Mouse (Mus musculus) cortical plate, adult 2 months (tissue): ENCODE data around the gene Fzd5. TPM values are rescaled to one million over a fixed set of nuclear protein-coding genes. Genes with fewer than 3 reads are reported as not detected.

ENCODE experiments used
- H3K27ac ChIP-seq: fragments of 200-500 bp; 2 replicates; pipeline ENCODE4 v1.5.1; 2012; ENCODE audit warnings: low read length, control low read depth, inconsistent platforms; ENCODE audit not compliant: insufficient read depth
- H3K4me1 ChIP-seq: fragments of 200-500 bp; 2 replicates; pipeline ENCODE4 v1.6.1; 2011; ENCODE audit warnings: low read length; ENCODE audit not compliant: control insufficient read depth, insufficient read depth
- H3K4me3 ChIP-seq: fragments of 200-500 bp; 2 replicates; pipeline ENCODE4 v1.5.1; 2011; ENCODE audit warnings: mild to moderate bottlenecking, low read length, control low read depth; ENCODE audit not compliant: insufficient read depth
- CTCF ChIP-seq: fragments of 200-500 bp; IDR thresholded peaks from 2 replicates; pipeline ENCODE4 v1.5.1; 2011; ENCODE audit warnings: mild to moderate bottlenecking, control low read depth, low read length; ENCODE audit not compliant: insufficient read depth; ENCODE audit errors: extremely low read depth
- POLR2A ChIP-seq: fragments of 200-500 bp; IDR thresholded peaks from 2 replicates; pipeline ENCODE4 v1.6.1; 2011; ENCODE audit warnings: mild to moderate bottlenecking, low read length, control low read depth; ENCODE audit not compliant: insufficient read depth; ENCODE audit errors: extremely low read depth
- polyA plus RNA-seq: library from polyadenylated mRNA; depleted of rRNA; stranded (reverse); fragments of >200 nt; gene quantifications from 2 replicates; pipeline ENCODE4 v1.2.3, GENCODE M21; 2012

Fzd5 gene
- polyA plus RNA-seq, 1 experiment: 0.90 TPM

GRCm38 (mm10) chr1:64716589-64717304 is 20.8 kb downstream of the Fzd5 start:
- TF ChIP-seq POLR2A (no peak), CTCF (no peak)
- Histone ChIP-seq H3K27ac (no peak overlapping the region), H3K4me1 (peaks cover 2% of the 10 kb centered on the region; the same call in 1 of the 2 replicates), H3K4me3 (no peak overlapping the region)

DNA sequence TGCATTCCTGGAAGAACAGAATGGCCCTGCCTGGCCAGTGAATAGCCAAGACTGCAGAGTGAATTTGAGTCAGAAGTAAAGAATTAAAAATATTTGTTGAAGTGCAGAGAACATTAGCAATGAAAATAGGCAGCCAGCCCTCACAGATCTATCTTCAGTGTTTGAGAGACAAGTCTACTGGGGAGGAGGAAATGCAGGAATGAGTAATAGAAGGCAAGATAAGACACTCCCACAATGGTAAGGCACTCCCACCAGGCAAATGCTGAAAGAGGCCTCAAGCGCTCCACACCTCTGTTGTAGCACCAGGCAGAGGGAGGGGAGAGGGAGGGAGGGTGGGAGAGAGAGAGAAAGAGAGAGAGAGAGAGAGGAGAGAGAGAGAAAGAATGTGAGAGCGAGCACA is 22.1 kb downstream of the Fzd5 start:
- Histone ChIP-seq H3K4me3 (no peak overlapping the region), H3K27ac (no peak overlapping the region), H3K4me1 (peaks cover 2% of the 10 kb centered on the region; the same call in 1 of the 2 replicates)
- TF ChIP-seq POLR2A: no peak
- TF ChIP-seq CTCF: no peak

- TF ChIP-seq POLR2A: no peak
- no peak for TF ChIP-seq CTCF
- no peak overlapping the region for H3K4me3 ChIP-seq
- H3K4me1 ChIP-seq: no peaks in the 10 kb centered on the region; the same call in 1 of the 2 replicates
- no peak overlapping the region for H3K27ac ChIP-seq
Measured at GRCm38 (mm10) chr1:64712006-64712760, 25.4 kb downstream of the Fzd5 start.

DNA sequence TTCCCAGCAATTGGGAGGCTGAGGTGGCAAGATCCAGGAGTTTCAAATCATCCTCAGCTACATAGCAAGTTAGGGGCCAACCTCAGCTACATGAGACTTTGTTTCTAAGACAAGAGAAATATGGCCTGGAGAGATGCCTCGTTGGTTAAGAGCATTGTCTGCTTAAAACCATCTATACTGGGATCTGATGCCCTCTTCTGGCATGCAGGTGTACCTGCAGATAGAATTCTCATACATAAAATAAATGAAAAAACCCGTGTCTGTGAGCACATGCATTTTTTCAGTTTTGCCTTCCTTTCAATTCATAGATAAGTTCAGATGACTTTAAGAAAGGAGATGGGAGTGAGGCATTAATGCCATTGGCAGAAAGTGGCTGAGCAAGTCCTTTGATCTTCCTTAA is 27.7 kb downstream of the Fzd5 start:
- peak; percentile 28; the same call in 1 of the 2 replicates for TF ChIP-seq CTCF
- no peak for TF ChIP-seq POLR2A
- Histone ChIP-seq H3K4me3 (no peak overlapping the region), H3K27ac (no peak overlapping the region)

GRCm38 (mm10) chr1:64706610-64707009 is 30.9 kb downstream of the Fzd5 start:
- TF ChIP-seq POLR2A (no peak), CTCF (no peak)
- Histone ChIP-seq H3K27ac (no peak overlapping the region), H3K4me3 (no peak overlapping the region), H3K4me1 (no peaks in the 10 kb centered on the region)

More for the DNA sequence above, 27.7 kb downstream of the Fzd5 start:
- H3K4me1 ChIP-seq: no peaks in the 10 kb centered on the region

DNA sequence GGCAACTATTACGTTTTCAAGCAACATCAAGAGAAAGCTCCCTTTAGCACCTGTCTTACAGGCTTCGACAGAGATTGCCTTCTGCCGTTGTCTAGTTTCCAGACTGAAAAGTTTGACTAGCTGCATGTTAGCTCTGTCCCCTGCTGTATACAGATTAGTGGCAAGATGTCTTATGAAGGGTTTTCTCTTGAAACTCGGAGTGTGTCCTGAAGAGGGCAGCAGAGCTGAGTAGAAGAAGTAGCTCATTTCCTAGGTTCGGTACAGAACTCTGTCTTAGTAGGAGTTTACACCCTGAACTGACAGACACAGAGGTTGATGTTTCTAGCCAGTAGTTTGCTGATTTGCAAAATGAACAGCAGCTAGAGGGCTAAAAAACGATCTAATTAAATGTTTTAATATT is 32.3 kb downstream of the Fzd5 start:
- TF ChIP-seq CTCF: peak; percentile 46; the same call in 1 of the 2 replicates
- TF ChIP-seq POLR2A: no peak
- H3K4me3 ChIP-seq: no peak overlapping the region

DNA sequence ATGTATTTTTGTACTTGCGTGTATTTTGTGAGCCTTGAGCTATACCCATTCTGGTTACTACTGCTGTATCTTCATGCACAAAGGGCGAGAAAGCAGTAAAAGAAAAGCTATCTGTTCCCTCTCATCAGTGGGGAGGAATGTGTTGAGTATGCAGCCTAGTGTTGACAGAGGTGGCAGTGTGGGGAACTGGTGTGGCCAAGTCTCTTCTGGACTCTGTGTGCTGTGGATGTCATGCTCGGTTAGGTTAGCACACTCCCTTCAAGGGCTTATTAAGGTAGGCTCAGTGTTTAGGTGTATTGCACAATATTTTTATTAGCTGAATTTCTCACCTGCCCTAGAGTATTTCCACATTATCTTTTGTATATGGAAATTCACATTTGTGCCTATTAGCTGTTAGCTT is 35.8 kb downstream of the Fzd5 start:
- H3K27ac ChIP-seq: no peak overlapping the region
- TF ChIP-seq POLR2A (no peak), CTCF (no peak)
- H3K4me1 ChIP-seq: no peaks in the 10 kb centered on the region; the same call in 1 of the 2 replicates
- H3K4me3 ChIP-seq: no peak overlapping the region

More for the DNA sequence above, 32.3 kb downstream of the Fzd5 start:
- no peaks in the 10 kb centered on the region for H3K4me1 ChIP-seq
- H3K27ac ChIP-seq: no peak overlapping the region

DNA sequence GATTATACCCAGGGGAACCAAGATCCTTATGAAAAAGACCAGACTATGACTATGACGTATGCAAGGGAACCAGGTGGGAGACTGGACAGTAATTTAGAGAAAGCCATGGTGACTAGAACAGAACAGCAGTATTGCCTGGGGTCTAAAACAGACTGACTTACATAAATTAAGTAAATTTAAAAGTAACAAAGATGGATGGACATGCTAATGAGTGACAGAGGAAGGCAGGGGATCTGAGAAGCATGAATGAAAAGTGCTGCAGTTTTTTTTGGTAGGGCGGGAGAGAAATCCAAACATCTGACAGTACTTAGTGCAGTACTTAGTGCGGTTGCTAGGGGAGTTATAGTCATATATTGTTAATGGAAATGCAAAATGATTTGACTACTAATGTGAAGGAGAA is 42.4 kb downstream of the Fzd5 start:
- Histone ChIP-seq H3K4me1 (peaks cover 2% of the 10 kb centered on the region; the same call in 1 of the 2 replicates), H3K4me3 (no peak overlapping the region), H3K27ac (no peak overlapping the region)
- TF ChIP-seq POLR2A (no peak), CTCF (no peak)

DNA sequence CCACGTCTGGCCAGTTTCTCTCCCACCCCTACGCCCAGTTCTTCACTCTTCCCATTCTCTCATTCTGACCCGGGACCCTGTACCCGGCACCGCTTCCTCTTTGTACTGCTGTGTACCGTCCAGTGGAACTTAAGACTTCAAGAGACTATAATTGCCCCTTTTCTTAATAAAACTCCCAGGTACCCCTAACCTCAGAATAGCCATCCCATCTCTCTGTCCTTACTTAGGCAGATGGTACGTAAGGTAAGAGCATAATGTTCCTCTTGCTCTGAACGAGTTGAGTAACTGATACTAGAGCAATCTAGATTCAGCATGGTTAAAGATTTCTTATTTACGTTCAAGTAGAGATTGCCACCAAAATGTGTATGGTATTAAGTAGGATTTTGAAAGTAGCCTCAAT is 46.0 kb downstream of the Fzd5 start:
- Histone ChIP-seq H3K27ac (no peak overlapping the region), H3K4me3 (peak overlapping the region; percentile 61), H3K4me1 (peaks cover 2% of the 10 kb centered on the region; the same call in 1 of the 2 replicates)
- TF ChIP-seq CTCF (no peak), POLR2A (no peak)
